Mouse (Mus musculus): ENCODE data around the gene Nos1.

GRCm38 (mm10) chr5:117802071-117802521 is 21.3 kb downstream of the Nos1 start:
- TF ChIP-seq CTCF (IDR thresholded peaks at IDR 0.05; ENCODE audit: control insufficient read depth, insufficient read depth, low read length) (no peak), POLR2A (IDR thresholded peaks at IDR 0.05; ENCODE audit: borderline replicate concordance, control insufficient read depth, low read depth, low read length) (no peak)
